Mouse (Mus musculus) cerebellum, adult 2 months (tissue): ENCODE measurements around the gene Ext2.

Source experiments
- CTCF ChIP-seq: fragments of 200-500 bp; IDR thresholded peaks from 2 replicates; pipeline ENCODE4 v1.5.1; 2011; ENCODE audit warnings: low read depth, mild to moderate bottlenecking, control low read depth, low read length, moderate library complexity, borderline replicate concordance; ENCODE audit not compliant: insufficient read depth
- POLR2A ChIP-seq: fragments of 200-500 bp; IDR thresholded peaks from 2 replicates; pipeline ENCODE4 v1.6.1; 2011; ENCODE audit warnings: low read length, control low read depth, borderline replicate concordance; ENCODE audit not compliant: insufficient read depth

DNA sequence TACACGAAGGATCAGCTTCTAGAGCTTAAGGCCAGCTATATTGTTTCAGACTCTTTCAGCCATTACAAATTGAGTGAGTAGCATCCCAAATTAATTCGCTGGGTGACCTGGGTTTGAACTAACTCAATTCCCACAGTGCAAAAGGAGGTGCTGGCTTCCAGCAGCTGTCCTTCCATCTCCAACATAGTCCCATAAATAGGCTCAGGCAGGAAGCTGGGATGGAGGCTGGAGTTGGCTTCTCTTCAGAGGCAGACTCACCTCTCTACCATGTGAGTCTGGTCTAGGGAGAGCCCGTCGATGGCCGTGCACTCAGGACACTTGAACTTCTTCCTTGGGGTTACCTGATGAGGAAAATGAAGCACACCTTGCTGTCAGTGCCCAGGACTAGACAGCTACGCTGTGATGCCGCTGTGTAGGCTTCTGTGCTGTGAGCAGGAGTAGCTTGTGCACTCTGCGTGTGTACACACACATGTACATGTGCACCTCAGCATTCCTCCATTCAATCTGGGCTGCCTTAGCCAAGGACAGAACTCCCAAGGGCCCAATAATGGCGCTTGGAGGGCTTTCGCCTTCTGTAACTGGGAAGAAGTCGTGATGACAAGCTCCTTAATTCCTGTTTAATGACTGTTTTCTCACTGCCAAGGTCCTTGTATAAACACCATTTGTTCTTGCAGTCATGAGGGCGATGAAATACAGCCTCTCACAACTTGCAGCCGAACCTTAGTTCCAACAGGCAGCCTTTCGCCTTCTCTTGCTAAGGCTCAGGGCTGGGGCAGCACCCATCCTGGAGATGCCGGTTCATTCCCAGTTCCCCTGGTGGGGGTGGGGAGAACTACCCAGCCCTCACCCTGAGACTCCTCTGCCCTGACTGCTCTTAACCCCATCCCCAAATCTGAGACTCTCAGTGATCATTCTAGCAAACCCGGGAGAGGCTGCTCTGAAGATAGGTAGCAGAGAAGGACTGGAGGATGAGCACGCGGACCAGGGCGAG lies 119.1 kb downstream of the Ext2 start:
- TF ChIP-seq CTCF (no peak), POLR2A (no peak)
